Mouse (Mus musculus) cerebellum, adult 18-20 months (tissue): ENCODE measurements around the gene Lbhd2.
A peak's percentile ranks its signal among the peaks of the same experiment; 100 is the strongest.

ENCODE experiments used
- DNase-seq, 2 experiments: peaks; one replicate each; pipeline ENCODE4 v3.0.0; 2021

Lbhd2 gene

DNA sequence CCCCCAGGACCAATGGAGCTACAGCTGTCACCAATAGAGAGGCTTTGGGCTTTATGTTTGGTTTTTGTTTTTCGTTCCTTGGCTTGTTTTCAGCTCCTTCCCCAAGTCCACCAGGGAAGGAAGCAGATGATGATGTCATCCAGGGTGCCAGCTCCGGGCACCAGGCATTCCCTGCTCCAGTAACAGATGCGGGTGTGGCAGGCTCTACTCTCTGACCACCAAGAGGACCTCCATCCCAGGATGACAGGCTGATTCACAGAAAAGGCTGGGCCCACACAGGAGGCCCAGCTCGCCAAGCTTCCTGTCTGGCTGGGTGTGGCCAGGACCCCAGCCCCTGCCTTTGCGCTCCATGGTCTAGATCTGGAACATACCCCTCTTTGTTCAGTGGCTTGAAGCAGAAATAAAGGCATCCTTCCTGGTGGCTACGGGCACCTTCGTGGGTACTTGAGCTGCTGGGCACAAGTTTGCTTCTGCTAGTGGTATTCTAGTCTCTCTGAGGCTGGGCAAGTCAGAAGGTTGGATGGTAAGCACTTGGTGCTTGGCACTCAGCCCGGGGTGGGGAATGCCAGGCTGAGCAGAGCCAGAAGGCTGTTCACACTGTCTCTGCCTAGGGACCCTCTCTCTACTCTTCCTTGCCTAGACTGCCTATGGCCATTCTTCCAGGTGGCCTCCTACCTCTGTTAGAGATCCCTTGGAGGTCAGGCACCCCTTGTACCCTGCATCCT, 5.2 kb downstream of the Lbhd2 start:
- no peak for DNase-seq

DNA sequence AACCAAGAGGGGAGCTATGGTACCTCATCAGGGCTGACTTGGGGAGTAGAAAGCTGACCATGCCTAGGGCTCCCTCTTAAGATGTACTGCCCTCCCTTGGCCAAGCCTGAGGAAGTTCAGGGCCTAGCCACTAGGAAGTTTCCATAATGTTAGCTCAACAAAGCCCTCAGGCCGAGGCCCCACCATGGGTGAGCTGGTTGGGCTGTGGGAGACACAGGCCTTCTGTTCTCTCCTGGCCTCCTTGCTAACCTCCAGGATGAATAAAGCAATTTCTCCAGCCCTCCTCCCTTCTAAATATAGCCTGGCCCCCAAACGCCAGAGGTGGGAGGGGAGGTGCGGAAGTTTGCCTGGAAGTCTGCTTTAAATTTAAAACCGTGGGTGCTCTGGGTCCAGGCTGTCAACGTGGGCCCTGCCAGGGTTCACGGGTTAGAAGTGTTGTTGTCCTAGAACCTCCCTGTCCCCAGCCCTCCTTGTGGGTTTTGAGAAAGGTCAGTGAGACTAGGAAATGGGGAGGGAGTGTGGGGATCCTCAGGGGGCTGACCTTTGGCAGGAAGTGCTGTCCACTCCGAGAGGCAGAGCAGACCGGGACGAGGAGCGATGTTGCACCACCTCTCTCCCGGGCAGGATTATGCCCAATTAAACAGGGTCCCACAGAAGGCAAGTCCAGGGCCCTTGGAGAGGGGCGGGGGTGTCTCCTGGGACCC, 6.1 kb downstream of the Lbhd2 start:
- DNase-seq = no peak

DNA sequence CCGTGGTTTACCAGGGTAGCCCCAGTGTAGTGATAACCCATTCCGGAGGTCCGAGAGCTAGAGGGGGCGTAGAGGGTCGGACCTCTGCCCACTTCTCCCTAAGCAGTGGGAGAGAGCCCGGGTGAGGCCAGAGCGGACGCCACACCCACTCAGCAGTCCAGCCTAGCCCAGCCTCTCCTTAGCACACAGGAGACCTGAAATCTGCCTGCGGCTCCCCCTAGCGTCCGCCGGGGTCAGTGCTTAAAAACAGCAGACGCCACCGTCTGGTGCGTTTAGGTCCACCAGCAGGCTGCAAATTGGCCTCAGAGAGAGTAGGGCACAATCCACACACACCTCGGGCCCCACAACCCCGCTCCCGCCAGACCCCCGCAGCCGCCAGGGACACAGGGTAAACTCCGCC, 6.7 kb downstream of the Lbhd2 start:
- peak; percentile 88 to 91 for DNase-seq

DNA sequence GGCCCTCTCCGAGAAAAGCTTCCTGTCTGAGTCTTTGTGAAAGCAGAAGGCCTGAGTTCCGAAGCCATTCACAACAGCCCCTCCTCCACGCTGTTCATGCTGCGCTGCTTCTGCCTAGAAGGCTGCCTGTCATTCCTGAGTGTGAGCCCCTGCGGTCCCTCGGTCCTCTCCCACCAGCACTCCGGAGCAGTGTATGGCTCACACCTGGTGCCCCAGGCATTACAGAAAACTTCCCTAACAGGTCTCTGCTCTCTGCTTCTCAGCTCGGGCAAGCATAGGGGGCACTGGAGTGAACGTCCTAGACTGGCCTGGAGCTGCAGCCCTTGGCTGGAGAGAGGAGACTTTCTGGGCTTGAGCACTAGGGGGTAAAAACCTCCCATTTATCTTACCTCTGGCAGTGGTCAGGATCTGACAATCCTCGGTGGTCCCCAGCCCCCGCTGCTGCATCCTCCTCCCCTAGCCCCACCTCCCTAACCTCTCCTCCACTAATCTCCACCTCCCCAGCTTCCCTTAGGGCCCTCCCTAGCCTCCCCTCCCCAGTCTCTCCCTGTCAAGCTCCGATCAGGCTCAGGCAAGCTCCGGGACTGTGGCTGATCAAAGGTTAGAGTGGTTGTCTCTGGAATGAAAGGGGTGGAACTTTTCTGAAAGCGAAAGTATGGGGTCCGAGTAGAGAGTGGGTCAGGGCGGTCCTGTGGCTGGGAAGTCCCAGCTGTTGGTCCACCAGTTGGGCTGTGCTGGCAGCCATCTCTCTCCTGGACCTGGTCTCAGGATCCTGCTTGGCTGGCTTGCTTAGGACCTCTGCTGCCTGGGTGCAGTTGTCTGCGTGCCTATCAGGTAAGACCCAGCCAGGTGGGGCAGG, 10.5 kb downstream of the Lbhd2 start, which contains the start of gene Exoc3l4:
Gene Exoc3l4 (plus strand): TSS at position 97 of the 859 bp plus-strand sequence.
- DNase-seq = no peak

DNA sequence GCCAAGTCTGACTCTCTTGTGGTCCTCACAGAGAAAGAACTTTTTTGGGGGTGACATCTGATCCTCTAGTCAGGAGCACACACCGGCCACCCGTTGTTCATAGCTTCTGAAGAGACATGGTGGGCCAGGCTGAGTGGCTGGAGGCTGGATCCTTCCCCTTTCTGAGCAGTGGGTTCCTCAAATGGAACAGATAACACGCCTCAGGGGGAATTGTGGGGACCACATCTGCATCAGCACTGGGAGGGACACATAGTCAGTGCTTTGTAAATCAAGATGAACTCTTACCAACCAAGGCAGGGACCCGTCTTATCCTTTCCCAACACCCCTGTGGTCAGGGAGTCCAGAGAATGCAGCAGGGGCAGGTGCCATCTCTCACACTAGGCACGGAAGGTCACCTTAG, 13.3 kb downstream of the Lbhd2 start:
- no peak for DNase-seq

DNA sequence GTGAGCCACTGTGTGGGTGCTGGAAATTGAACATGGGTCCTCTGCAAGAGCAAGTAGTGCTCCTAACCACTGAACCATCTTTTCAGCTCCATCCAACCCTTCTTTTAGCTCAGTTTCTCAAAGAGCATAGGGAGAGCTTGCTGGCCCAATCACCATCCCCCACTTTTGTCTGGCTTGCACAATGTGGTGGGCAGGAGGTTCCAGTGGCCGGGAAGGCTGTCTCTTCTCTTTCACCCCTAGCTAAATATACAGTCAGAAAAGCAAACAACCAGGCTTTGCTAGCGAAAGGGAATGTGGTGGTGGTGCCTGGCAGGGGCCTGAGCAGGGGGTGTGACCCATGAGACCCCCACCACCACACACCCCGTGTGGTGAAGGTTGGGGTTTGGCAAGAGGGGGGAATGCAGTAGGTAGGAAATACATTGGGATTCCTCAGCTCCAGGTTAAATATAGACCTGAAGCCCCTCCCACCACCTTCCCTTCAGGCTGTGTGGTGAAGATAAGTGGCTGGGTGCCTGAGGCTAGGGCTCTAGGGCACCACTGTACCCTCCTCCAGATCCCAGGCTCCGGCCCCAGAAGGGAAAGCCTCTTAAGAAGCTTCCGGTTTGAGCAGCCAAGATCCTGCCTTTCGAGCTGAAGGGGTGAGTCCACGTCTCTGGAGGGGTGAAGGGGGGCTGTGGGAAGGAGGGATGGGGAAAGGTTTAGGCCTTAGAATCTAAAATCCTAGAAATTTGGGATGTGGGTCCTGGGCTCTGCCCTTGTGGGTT, 14.5 kb downstream of the Lbhd2 start:
- no peak for DNase-seq

DNA sequence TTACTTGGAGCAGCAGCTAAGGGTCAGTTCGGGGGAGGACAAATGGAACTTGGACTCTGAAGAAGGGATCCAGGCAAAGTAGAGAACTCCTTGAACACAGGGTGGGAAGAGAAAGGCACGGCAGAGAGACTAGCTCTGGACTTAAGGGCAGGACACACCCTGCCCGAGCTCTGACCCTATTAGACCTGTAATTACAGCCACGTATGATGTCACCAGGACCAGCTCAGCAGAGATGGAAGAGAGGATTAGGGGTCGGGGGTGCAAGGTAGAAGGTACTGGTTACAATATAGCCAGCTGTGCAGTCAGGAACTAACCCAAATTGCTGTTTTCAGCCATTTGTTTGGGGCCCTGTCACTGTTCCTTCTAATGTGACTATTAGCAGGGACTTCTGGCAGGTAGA, 16.2 kb downstream of the Lbhd2 start:
- DNase-seq = no peak

DNA sequence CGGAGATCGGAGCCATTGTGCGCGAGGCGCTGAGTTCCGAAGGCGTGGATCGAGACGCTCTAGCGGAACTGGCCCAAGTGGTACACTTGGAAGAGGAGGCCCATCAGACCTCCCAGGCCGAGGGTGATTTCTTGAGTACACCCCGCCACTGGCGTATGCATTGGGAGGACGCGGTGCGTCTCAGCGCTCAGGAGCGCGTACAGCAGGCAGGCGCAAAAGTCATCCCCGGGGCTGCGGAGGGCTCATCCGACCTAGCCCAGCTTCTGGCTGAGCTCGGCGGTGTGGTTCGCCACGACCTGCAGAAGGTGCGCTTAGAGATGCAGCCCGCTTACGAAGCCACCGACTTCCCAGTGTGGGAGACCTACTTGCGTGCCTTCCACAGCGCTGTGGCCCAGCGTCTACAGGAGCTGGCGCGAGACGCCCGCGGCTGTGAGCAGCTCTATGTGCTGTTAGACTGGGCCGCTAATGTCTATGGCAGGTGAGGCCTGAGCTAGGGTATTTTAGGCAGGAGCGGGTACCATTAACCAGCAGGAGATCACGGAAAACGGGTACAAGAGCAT, 17.0 kb downstream of the Lbhd2 start:
- no peak for DNase-seq

DNA sequence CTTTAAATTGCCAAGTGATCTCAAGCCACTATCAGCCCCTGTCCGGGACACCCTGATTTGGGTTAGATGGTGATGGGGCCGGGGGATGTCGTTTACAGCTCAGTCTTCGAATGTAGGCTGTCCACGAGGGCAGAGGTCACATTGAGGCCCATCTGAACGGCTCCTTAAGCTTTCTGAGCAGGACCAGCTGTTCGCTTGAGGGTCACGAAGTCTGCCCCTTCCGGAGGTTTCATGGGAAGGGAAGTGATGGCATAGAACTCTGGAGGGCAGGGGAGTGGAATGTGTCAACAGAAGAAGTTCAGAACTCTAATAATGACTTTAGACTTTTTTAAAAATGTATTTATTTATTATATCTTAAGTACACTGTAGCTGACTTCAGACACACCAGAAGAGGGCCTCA, 17.9 kb downstream of the Lbhd2 start:
- DNase-seq = no peak

DNA sequence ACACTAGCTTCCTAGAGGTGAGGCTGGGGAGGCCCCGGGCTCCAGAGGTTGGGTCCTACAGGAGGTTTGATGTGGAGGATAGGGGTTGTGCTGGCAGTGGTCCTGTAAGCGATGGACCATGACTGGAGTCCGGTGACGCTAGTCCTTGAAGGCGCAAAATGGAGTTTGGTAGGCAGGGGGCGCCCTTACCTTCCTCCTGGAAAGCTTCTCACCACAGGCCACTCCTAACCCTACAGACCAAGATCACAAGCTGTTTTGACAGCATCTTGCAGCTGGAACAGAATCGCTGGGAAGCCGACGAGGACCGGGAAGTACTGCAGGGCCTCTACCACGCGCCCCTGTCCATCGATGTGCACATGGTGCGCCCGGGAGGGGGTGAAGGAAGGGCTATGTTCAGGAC, 18.6 kb downstream of the Lbhd2 start:
- DNase-seq = peak; percentile 84

DNA sequence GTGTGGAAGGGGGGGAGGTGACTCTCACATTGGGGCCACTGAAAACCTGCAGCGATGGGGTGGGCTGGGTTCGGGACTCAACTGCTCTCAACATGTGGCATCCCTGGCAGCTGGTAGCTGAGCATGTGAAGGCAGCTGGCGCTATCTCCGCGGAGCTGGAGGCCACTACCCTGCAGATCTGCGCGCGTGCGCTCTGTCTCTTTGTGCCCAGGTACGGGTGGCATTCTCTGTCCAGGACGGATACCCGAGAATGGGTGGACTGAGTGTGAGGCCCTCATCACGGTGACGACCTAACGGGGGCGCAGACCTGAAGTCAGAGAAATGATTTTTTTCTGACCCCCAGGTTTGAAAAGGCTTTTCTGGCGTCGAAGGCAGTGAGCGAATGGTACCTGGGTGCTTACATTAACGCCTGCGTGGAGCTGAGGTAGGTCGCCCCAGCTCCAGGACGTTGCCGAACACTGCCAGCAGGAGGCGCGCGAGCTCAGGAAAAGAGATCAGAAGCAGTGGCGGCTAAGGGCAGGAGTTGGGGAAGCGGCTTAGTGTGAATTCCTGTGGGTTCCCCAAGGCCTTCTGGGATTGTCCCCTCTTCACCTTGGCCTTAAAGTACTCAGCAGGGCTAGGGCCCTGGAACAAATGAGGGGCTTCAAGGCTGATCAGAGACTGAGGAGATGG, 19.3 kb downstream of the Lbhd2 start:
- DNase-seq = peak; percentile 92 to 95

DNA sequence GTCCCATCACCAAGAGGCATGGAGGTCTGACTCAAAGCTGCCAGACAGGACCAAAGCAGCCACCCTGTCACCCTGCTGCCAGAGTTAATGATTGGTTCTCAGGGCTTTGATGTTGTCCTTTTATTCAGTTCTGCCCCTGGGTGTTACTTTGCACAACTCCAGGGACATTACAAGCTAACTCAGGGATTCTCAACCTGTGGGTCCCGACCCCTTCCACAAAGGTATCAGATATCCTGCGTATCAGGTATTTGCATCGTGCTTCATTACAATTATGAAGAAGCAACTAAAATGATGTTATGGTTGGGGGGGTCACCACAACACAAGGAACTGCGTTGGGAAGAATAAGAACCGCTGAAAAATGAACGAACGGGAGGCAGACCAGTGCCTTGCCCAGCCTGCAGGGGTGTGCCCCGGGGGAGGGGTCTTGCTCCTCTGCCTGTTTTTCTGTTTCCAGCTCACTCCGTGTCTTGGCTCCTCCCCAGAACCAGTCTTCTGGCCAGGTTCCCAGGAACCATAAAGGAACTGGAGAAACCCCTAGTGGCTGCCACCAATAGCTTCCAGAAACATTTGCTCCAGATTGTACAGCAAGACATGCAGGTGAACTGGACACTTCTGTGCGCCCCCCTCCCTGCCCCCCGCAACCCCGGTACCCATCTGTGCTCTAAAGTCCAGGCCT, 21.0 kb downstream of the Lbhd2 start:
- no peak for DNase-seq

DNA sequence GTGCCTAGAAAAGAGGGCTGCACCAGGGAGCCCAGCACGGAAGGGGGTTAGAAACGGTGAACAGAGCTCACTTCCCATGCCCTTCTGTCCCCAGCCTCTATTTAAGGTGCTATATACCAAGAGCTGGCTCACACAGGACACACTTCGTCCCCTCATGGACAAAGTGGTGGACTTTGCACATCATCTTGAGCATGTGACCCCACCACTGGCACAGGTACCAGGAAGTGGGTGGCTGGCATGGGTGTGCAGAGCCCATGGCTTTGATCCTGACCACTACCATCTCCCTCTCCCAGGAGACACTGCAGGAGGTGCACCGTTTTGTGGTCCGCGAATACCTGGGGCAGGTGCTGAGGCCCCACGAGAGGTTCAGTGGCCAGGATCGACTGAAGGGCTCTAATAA, 21.8 kb downstream of the Lbhd2 start:
- no peak for DNase-seq

DNA sequence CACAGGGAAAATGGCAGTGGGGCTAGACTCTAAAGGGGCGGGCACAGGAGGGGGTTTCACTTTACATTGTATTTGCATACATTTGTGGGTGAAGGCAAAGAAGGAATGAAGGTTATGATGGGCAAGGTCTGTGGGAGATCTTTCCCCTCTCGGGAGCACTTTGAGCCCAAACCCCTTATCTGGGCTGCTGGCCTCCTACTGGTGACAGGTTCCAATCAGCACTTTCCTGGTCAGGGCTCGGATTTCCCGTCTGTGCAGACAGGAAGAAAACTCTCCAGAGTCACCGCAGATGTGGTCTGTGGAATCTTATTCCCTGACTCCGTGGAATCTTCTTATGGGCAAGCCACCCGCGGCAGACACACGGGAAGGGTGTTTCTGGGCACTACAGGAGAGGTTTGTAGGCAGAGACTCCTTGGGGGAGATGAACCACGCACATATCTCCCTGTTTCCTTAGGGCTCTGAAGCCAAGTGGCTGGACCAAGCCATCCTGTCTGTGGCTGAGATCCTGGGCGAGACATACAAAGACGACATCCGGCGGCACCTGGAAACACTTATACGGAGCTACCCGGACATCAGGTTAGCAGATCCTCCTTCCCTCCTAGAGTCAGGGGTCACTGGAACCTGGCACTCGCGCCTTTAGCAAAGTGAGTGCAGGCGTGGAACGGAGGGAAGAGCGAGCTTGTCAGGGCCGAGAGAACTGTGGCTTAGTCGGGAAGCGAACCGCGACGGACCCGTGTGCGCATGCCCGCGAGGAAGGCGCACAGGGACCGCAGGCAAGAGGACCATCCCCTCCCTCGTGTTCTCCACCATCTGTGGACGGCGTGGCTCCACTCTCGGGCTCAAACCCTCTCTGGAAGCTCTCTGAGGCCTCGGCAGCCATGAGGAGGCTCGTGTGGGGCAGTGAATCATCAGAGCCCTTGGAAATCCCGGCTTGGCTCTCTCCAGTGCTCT, 22.6 kb downstream of the Lbhd2 start:
- peak; percentile 19 to 34 for DNase-seq

DNA sequence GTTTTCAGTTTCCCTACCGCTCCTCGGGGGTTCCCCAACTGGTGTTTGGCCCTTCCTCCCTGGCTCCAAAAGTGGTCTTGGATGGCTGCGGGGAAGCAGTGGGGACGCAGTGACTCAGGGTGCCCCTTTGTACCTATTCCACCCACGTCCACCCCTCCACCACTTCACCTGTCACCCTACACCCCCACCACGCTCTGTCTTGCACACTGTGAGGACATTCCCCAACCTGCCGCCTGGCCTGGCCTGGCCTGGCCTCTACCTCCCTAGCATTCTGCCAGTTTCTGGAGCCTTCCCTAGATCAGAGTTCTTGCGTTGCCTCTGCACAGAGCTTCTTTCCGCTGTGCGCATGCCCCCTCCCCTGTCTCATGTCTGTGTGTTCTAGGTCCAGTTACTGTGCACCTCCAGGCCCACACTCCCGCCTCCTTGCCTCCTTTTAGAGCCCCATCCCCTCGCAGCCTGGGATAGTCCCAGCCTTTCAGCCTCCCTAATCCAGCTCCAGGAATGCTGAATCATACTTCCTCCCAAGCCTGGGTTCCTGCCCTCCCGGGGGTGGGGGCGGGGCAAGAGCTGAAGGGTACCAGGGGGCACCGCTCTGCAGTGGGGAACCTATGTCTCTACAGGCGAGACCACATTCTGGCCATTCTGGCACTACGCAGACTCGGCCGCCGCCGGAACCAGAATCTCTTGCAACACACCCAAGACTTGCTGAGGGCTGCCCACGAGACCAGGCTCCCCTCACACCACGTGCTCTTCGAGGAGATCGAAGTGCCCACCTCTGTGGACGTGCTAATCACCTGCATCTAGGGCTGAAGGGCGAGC, 23.6 kb downstream of the Lbhd2 start:
- no peak for DNase-seq

DNA sequence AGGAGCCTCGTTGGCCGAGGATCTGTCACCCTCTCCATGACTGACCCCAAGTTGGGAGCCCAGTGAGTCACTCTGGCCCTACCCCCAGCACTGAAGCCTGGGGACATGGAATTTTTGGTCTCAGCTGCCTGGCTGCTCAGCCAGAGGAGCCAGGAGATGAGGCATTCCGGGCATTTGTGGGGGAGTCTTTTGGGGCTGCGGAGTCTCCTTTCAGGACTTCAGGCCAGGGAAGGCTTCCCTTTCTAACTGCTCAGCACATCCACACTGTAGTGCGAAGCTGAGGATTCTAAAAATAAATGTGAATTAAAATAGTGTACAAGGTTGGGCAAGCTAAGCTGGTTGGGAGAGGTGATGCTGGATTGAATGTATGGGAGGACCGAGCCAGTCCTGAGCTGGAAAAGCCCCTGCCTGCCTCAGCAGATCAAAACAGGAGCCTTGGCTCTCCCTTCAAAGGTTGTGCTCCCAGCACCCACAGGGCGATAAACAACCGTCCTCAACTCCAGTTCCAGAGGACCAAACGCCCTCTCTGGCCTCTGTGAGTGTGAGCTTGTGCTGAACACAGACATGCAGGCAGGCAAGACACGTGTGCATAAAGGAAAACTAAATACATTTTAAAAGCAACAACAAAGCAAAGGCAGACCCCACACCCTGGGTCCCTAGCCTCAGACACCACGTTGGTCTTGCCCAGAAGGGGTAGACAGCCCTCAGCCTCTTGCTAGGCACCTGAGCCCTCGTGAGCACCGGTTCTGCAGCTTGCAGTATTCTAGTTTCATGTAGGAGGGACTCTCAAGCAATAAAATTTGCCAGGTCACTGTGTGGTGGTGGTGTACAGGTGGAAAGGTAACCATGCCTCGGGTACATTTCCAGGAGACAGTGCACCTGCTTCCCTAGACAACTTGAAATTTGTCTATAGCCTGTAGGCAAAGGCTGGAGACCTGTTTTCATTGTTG, 24.5 kb downstream of the Lbhd2 start:
- no peak for DNase-seq

DNA sequence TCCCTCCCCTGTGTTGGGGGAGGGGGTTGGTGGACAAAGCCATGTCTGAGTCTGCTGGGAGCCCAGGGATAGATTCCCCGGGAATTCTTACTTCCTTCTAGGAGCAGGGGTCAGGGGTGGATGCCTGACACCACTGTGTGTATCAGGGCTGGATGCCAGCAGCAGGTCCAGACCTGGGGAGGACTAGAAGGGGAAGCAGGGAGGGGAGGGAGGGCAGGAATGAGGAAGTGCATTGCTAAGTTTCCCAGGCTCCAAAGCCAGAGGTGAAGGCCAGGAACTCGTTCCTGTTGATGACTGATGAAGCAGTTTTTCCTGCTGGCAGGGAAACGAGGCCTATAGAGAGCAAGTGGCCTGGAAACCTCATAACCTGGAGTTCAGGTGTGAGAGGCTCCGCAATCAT, 25.5 kb downstream of the Lbhd2 start:
- DNase-seq = no peak

DNA sequence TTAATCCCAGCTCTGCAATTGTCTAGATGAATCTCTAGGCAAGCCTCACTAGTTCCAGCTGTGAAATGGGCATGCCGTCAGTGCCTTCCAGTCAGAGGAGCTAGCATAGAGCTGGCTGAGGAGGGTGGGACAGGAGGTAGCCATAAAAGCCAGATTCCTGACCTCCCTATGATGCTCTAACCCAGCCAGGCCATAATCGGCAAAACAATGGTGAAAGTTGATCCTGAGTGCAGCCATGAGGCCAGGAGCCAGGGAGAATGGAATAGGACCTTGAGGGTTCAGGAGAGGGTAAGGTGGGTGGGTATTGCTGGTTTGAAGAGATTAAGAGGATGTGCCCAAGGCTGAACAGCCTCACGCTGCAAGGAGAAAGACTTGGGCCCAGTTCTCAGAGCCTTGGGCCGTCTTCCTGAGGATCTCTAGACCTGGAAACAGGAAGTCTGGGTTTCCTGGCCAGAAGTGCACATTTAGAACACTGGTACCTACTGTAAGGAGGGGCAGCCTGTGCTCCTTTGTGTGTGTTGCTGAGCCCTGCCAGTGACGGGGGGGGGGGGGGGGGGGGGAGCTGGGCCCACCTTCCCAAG, 26.2 kb downstream of the Lbhd2 start:
- DNase-seq = no peak
